Mouse (Mus musculus): ENCODE data around the gene Rdm1.
"Not testable (repeated sequence)": the region's sequence is repeated elsewhere in the genome, so short reads cannot be mapped to it uniquely, and the experiment has no call there.

Rdm1 gene

GRCm38 (mm10) chr11:101616948-101617767 lies 9.8 kb upstream of the Rdm1 start:
- in situ Hi-C loops (cut with MboI, MseI) = no loop called here

DNA sequence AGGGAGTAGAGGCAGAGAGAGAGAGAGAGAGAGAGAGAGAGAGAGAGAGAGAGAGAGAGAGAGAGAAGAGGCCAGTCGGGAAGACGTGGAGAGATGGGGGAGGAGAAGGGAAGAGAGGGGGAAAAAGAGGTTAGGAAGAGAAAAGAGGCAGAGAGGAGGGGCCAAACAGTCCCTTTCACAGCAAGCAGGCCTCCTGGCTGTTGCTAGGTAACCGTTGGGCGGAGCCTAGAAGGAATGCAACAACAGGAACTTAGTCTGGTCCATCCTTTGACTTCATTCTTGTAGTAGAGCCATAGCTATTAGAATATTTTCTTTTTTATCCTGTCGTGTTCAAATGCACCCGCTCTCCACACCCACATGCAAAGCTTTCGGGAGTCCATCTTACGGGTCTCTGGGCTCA lies 9.1 kb upstream of the Rdm1 start:
- in situ Hi-C loops (cut with MboI, MseI) = no loop called here

DNA sequence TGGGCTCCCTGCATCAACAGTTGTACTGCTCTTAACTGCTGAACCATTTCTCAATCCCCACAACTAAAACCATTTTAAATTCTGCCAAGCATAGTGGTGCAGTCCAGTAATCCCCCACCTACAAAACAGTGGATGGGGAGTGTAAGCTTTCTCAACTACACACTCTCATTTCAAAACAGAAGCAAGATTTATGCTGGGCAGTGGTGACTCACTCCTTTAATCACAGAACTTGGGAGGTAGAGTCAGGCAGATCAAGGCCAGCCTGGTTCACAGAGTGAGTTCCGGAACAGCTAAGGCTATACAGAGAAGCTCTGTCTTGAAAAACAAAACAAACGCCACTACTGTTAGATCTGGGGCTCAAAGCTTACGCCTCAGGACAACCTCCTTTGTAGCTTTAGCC lies 8.4 kb upstream of the Rdm1 start:
- in situ Hi-C loops (cut with MboI, MseI) = no loop called here

GRCm38 (mm10) chr11:101620022-101620655 lies 6.9 kb upstream of the Rdm1 start:
- in situ Hi-C loops (cut with MboI, MseI) = not testable (repeated sequence)

DNA sequence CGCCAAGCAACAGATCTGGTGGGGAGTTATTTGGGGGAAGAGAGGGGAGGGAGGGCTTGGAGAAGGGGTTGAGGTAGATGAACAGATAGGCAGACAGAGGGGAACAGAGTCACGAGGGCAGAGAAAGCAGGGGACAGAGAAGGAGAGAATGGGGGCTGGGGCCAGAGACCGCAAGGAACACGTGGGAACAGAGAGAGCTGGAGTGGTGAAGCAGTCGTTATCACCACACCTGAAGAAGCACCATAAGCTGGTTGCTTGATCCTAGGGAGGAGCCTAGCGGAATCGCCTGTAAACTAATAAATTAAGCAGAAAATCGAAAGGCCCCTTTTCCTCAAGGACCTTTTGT lies 373 bp upstream of the Rdm1 start:
- in situ Hi-C loops (cut with MboI, MseI) = no loop called here

DNA sequence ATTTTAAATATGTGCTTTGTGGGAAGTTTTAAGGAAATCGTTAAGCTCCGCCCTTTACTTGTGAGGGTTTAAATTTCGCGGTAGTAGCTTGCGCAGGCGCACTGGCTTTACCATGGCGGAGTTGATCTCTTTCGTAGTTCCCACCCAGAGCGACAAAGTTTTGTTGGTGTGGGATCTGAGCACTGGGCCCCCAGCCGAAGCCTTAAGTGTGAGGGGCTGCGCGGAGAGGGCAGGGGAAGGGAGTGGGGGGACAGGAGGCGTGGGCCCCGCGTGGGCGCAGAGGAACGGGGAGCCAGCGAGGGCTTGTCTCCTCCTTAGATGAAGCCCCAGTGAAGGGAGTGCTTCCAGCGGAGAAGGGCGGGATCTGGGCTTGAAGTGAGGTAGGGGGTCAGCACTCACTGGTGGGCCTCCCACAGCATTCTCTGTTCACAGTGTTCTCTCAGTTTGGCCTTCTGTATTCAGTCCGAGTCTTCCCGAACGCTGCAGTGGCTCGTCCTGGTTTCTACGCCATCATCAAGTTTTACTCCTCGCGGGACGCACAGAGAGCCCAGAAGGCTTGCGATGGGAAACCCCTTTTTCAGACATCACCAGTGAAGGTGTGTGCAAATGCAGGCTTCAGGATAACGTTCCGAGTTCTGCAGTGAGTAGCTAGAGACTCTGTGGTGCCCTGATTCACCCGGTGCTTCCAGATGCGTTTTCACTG lies 1.0 kb downstream of the Rdm1 start:
- in situ Hi-C loops (cut with MboI, MseI) = no loop called here

- in situ Hi-C loops (cut with MboI, MseI) = not testable (repeated sequence)
Observed at GRCm38 (mm10) chr11:101628733-101629417, 1.9 kb downstream of the Rdm1 start.

DNA sequence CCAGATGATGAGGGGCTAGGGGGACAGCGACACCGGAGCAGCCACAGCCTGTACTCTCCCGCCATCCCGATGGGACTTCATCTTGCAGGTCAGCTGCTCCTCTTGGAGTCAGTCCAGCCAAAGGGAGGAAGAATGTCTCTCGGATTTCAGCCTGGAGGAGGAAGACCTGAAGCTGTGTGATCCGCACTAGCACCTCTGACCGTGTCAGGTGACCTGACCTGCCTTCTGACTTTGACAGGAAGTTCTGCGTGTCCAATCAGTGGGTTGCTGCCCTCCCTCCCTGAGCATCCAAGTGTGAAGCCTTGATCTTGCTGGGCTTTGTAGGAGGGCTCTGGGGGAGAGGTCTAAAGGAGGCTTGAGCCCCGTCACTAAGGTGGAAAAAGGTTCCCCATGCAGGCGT lies 8.7 kb downstream of the Rdm1 start:
- in situ Hi-C loops (cut with MboI, MseI) = no loop called here

GRCm38 (mm10) chr11:101639761-101640160 lies 12.8 kb downstream of the Rdm1 start:
- in situ Hi-C loops (cut with MboI, MseI) = no loop called here

DNA sequence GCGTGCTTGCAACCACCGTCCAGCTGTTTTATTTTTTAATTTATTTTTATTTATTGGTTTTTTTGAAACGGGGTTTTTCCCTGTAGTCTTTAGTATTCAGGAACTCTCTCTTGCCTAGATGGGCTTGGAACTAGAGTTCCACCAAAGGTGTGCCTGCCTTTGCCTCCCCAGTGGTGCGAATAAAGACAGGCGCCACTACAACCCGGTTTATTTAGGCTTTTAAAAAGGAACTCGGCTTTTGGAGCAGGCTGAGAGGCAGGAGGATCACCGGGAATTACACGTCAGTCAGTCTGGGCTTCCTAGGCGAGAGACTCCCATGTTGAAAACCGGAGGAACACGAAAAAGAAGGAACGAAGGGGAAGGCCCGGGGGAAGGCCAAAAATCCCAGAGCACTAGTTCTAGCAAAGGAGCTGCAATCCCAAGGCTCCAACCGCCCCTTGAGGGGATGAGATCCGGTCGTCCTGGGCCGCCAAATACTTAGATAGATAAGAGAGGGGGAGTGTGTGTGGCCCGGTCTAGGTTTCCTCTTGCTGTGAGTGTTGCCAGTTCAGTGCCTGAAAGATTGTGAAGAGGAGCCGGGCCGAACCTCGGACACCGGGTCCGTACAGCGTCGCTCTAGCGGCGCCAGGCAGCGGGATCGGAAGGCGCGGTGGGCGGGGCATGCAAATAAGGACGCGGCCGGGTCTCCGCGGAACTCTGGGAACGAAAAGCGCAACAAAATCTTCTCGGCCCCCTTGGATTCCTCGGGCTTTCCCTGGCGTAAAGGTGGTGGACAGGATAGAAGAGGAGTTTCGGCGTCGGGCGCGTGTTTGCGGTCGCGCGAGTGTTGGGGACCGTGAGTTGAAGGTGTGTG lies 14.1 kb downstream of the Rdm1 start:
- in situ Hi-C loops (cut with MboI, MseI) = not testable (repeated sequence)

DNA sequence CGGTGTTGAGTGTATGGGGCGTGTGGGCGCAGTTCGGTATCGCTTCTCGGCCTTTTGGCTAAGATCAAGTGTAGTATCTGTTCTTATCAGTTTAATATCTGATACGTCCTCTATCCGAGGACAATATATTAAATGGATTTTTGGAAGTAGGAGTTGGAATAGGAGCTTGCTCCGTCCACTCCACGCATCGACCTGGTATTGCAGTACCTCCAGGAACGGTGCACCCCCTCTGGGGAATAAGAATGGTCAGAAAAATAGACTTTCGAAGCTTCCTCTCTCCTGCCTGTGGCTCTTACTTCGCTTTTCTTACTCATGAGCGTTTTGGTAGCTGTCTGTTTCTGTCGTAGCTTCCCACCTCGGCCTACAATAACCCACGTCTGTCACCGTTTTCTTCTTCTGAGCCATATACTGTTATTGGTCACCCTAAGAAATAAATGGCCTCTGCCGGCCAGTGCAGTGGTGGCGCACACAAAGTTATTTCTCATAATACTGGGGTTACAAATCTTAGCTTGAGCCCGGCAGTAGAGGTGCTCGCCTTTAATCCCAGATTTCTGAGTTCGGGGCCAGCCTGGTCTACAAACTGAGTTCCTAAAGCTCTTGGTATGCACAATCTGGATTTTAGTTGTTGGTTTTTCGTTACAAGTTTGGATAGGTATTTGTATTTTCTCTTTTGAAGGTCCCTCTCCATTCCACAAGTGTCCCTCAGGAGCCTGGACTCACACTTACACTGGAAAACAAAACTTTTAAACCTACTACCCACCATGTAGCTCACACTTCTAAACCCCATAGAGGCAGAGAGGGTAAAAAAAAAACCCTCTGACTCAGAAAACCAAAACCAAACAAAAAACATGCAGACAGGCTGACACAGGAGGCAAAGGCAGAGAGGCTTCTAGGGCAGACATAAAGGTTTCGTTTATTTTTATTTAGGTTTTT lies 15.0 kb downstream of the Rdm1 start:
- in situ Hi-C loops (cut with MboI, MseI) = not testable (repeated sequence)

DNA sequence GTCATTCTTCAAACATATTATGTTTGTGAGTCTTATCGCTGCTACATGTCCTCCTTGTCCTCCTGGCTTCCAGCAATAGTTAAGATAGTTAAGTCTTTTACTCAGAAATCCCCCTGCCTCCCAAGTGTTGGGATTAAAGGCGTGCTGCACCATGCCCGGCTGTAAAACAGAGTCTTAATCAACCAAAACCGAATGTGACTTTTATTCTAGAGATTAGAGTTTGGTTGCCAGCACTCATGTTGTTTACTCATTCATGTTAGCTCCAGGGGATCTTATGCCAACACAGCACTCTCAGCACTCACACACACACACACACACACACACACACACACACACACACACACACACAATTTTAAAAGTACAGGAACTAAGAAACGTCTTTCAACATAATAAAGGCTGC lies 15.9 kb downstream of the Rdm1 start:
- in situ Hi-C loops (cut with MboI, MseI) = no loop called here

GRCm38 (mm10) chr11:101644591-101644990 lies 17.6 kb downstream of the Rdm1 start:
- in situ Hi-C loops (cut with MboI, MseI) = no loop called here

DNA sequence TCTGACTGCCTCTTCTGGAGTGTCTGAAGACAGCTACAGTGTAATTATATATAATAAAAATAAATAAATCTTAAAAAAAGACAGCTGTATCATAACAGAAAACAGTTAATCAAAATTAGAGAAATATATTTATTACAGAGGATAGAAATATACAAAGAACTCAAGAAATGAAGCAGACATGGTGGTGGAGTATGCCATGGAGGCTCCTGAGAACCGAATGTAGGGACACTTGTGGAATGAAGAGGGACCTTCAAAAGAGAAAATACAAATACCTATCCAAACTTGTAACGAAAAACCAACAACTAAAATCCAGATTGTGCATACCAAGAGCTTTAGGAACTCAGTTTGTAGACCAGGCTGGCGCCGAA lies 18.0 kb downstream of the Rdm1 start:
- in situ Hi-C loops (cut with MboI, MseI) = not testable (repeated sequence)

DNA sequence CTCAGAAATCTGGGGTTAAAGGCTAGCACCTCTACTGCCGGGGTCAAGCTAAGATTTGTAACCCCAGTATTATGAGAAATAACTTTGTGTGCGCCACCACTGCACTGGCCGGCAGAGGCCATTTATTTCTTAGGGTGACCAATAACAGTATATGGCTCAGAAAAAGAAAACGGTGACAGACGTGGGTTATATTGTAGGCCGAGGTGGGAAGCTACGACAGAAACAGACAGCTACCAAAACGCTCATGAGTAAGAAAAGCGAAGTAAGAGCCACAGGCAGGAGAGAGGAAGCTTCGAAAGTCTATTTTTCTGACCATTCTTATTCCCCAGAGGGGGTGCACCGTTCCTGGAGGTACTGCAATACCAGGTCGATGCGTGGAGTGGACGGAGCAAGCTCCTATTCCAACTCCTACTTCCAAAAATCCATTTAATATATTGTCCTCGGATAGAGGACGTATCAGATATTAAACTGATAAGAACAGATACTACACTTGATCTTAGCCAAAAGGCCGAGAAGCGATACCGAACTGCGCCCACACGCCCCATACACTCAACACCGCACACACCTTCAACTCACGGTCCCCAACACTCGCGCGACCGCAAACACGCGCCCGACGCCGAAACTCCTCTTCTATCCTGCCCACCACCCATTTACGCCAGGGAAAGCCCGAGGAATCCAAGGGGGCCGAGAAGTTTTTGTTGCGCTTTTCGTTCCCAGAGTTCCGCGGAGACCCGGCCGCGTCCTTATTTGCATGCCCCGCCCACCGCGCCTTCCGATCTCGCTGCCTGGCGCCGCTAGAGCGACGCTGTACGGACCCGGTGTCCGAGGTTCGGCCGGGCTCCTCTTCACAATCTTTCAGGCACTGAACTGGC lies 18.7 kb downstream of the Rdm1 start:
- in situ Hi-C loops (cut with MboI, MseI) = not testable (repeated sequence)

- in situ Hi-C loops (cut with MboI, MseI) = not testable (repeated sequence)
Observed at GRCm38 (mm10) chr11:101646283-101646794, 19.3 kb downstream of the Rdm1 start.

DNA sequence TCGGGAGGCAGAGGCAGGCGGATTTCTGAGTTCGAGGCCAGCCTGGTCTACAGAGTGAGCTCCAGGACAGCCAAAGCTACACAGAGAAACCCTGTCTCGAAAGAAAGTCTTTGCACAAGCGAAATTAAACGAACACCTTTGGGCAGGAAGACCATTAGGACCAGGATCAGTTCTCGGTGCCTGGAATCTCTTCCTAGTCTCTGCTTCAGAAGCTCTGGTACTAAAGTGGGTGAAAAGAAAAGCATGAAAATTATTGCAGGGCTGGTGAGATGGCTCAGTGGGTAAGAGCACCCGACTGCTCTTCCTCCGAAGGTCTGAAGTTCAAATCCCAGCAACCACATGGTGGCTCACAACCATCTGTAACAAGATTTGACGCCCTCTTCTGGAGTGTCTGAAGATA lies 20.1 kb downstream of the Rdm1 start:
- in situ Hi-C loops (cut with MboI, MseI) = not testable (repeated sequence)

- in situ Hi-C loops (cut with MboI, MseI) = no loop called here
Observed at GRCm38 (mm10) chr11:101656356-101656755, 29.4 kb downstream of the Rdm1 start.

DNA sequence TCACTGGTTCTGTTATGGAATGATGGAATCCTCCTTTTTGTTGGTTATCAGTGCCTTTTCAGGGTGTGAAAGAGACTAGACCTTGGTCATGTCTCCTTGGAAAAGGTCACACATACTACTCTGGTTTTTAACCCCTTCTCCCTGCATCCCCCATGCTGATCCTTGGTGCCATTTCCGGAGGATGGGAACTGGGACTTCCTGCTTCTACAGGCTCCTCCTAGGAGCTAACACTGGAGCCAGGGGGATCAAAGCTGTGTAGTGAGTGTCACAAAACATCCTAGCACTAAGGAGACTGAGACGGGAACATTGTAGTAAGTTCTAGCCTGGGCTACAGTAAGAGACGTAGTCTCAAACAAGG lies 30.5 kb downstream of the Rdm1 start:
- in situ Hi-C loops (cut with MboI, MseI) = no loop called here

Measured in T-helper 1 cell (primary cell).